Mouse (Mus musculus): Measurements from ENCODE around the gene D2hgdh.
A peak's percentile ranks its signal among the peaks of the same experiment; 100 is the strongest.

D2hgdh gene

DNA sequence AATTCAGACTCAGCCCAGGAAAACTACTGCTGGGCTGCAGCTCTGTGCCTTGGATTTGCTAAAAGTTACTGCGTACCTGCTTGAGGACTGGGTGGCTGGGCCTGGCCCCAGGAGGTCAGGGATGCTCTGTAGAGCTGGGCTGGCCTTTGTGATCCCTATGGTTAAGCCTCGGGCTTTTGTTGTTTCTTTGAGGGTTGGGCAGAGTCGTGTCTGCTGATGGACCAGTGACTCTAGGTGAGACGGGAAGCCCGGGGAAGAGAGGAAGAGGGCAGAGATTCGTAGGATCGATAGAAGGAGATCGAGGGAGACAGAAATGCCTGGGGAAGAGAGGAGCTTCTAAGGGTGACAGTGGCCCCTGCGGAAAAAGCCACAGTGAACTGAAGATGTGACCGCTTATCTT, at the start of gene D2hgdh:
Gene D2hgdh (plus strand): TSS at position 301 of the 400 bp plus-strand sequence.
- DNase-seq (ENCODE audit: low spot score), result no peak

DNA sequence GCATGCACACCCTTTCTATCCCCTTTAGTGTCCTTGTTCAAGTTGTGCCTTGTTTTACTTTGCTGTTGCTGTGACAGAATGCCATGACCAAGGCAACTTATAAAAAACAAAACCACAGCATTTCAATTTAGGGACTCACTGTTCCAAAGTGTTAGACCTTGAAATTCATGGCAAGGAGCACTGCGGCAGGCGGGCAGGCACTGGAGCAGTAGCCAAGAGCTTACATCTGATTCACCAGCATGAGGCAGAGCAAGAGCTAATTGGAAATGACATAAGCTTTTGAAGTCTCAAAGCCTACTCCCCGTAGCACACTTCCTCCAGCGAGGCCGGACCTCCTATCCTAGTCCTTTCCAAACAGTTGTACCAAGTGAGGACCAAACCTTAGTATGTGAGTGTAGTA, 48.0 kb upstream of the D2hgdh start:
- no peak for DNase-seq (ENCODE audit: low spot score)

DNA sequence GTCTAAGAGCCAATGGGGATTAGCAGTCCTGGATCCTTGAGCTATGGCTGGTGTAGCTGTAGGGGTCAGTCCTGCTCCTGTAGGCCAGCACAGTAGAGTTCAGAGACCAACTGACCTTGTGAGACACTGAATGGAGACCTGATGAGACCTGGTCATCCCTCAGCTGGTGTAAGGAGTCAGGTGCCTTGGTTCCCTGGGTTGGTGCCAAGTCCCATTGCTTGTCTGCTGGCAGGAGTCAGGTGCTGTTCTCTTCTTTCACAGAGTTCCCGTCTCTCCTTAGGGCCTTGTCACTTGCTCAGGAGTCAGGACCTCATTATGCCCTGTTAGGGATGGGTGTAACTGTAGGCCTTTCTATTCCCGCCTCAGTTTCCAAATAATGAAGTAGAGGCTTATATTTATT, 37.8 kb upstream of the D2hgdh start:
- DNase-seq (ENCODE audit: low spot score), result no peak

DNA sequence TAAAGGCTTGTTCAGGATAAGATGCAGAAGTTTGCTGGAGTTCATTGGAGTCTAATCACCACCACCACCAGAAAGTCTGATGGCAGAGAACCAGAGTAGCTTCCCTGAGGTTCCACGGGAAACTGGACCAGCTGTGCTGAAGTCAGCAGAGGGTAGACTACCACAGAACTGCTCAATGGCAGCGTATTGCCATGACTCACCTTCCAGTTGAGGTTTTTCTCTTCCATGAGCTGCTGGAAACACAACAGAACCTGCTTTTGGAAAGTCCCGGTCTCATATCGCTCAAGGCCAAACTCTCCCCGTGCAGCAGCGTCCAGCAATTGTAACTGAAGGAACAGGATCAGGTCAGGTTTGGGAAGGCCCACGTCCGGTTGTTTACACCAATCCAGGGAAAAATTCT, 30.2 kb upstream of the D2hgdh start:
- DNase-seq (ENCODE audit: low spot score), result no peak

DNA sequence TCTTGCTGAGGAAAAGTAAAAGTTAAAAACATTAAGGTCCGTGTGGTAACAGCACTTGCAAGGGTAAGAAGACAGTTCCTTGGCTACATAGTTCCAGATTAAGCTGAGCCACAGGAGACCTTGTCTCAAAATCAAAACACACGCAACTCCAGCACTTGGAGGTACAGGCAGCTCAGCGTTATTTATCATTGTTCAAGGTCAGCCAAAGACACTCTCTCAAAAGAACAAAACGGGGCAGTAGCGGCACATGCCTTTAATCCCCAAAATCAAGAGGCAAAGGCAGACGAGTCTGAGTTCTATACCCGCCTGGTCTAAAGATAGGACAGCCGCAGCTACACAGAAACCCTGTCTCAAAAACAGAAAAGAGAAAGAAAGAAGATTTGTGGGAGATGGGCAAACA, 28.8 kb upstream of the D2hgdh start:
- no peak for DNase-seq (ENCODE audit: low spot score)

DNA sequence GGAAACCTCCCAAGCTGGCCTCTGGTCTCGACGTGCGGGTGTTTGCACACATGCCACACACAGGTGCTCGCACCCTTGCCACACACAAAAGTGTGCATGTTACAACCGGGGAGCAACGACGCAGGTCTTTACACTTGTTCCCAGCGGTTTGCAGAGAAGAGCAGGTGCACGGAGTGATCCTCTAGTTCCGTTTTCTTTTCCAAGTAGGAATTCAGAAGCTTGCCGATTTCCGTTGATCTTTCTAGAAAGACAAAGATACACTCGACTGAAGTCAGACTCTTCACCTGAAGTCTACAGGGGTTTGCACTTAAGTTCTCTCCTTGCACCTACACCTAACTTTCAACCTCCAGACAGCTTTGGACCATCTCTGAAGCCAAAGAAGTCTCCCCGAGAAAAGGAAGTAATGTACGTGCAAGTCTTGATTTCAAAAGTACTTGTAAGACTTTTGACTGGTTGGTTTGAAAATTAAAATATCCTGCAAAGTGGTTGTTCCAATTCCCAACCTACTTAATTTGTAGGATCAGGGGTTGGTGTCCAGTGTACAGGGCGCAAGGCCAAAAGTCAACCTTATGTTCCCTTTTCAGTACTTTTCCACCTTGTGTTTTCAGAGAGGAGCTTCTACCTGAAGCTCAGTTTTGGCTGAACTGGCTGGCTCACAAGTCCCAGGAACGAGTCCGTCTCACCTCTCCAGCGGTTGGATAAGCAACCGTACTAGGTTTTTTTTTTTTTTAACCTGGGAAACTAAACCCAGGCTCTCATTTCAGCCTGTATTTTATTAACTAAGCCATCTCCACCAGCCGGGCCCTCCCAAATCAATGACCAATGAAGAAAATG, 23.8 kb upstream of the D2hgdh start:
- DNase-seq (ENCODE audit: low spot score), result no peak

DNA sequence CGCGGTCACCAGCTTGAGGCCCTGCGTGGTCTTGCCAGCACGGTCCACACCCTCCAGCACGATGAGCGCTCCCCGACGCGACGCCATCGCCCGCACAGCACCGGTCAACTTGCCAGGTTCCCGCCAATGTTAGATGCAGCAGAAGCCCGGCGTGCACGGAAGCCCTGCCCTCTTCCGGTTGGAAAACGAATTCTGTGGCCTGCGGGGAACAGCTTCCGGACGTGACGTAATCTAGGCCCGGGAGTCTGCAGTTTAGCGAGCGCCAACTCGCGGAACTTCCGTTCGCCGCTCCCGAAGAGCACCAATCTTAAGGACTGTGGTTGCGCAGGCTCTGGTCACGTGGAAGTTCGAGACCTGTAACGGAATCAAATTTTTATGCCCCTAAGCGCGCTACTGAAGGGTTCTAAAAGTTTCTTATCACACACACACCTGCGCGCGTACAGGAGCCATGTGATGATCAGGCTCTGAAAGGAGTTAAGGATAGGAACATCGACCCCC, 22.9 kb upstream of the D2hgdh start, which contains the start of gene Dtymk:
Gene Dtymk (minus strand): TSS at position 194 of the 498 bp plus-strand sequence.
- peak; percentile 98 for DNase-seq (ENCODE audit: low spot score)

DNA sequence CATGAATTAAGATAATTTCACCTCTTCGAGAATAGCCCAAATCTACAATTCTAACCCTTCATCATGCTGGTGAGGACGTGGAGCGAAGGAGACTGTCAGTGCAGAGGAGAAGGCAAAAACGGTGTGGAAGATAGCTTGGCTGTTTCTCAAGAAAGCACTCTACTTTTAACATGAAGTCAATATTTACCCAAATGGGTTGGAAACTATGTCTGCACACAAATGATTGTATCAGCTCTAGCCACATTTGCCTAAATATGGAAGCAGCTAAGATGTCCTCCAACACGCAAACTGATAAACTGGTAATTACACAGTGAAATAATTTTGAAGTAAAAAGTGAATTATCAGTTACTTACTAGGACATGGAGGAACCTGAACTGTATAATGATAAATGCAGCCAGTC, 21.9 kb upstream of the D2hgdh start:
- DNase-seq (ENCODE audit: low spot score), result no peak

DNA sequence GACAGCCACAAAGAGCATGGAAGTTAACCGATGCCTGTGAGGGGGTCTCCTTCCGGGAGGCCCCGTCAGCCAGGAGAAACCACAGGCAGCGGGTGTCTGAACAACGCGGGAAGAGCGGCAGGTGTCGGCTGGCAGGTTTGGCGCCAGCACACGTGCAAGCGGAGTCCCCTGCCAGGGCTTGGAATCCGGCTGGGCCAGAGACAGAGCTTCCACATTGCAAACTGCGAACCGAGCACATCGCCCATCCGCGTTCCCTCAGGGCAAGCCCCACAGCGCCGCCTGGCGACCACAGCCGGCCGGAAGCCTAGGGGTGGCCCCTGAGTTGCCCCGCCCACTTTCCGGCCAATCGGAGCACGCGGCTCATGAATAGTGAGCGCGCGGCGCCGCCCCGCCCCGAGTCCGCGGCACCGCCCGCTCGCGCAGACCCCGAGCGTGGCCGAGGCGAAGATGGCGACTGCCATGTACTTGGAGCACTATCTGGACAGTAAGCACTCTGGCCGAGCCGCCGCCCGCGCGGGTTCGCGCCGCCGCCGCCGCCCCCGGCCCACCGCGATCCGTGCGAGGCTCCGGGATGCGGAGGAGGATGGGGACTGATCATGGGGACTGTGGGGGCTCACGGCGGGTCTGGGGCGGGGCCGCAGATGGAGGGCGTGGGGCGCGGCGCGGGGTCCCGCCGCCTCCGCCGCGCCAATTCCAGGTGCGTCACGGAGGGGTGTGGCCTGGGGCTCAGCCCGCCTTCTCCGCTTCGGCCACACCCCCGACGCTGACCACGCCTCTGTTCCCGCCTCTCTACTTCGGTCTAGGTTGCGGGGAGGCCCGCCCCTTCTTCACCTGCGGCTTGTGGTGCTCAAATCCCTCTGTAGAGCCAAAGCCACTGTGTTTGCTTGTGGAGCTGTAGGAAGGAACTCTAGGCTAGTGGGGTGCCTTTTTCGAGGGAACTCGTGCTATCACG, 20.9 kb upstream of the D2hgdh start, which contains the start of gene Ing5:
Gene Ing5 (plus strand): TSS at position 410 of the 952 bp plus-strand sequence.
- DNase-seq (ENCODE audit: low spot score), result peak; percentile 98

DNA sequence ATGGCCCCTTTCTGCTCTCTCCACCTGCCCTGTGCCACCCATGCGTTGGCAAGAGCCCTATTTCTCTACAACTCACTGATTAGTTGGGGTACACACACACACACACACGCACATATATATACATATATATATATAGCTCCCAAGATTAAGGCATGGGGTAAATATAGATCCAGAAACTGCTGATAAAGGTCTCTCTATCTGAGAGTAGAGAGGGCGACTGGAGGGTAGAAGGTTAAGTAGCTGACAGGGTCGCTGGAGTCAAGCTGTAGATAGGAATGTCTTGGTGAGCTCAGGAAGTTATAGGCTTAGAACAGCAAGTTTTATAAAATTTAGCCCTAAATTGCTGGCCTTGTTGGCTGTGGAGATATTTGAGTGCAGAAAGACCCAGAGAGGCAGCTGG, 19.9 kb upstream of the D2hgdh start:
- DNase-seq (ENCODE audit: low spot score), result no peak

DNA sequence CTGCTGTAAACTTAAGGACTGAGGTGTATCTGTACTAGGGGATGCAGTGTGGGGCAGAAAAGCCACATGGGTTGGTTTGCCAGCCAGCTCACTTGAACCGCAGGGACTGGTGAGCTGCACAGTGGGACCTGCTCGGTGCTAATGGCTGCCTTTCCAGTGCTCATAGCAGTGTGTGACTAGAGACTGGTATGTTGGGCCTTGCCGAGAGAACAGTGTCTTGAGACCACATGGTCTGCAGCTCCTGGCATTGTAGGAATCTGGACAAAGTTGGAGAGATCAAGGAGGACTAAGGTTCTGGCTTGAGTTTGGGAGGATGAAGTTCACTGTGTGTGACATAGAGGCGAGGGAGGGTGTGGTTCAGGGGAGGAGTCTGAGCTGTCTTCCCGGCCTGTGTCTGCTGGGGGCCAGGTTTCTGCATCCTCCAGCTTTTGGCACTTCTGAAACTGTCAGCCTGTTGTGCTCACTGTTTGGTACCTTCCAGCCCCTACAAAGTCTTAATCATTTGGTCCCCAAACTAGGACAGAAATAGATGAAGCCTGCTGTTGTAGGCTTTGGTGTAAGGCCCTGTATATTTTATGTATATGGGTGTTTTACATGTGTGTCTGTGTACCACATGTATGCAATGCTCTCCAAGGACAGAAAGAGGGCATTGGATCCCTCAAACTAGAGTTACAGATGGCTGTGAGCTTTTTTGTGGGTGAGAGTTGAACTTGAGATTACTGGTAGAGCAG, 19.3 kb upstream of the D2hgdh start:
- no peak for DNase-seq (ENCODE audit: low spot score)

DNA sequence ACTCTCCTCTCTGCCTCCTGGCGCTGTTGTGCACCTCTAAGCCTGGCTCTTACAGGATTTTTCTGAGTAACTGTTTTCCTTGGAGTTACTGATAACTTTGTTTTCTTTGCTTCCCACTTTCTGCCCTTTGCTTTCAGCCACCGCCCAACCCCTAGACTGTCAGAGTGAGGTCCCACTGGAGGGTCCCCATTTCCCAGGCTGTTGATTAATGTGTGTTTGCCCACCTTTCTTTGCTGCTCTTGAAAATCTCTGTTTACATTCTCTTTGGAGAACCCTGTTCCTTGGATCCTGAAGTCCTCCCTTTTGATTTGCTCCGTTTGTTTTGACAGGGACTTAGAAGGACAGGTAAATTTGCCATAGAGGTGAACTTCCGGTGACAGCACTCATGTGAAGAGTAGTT, 15.8 kb upstream of the D2hgdh start:
- no peak for DNase-seq (ENCODE audit: low spot score)

DNA sequence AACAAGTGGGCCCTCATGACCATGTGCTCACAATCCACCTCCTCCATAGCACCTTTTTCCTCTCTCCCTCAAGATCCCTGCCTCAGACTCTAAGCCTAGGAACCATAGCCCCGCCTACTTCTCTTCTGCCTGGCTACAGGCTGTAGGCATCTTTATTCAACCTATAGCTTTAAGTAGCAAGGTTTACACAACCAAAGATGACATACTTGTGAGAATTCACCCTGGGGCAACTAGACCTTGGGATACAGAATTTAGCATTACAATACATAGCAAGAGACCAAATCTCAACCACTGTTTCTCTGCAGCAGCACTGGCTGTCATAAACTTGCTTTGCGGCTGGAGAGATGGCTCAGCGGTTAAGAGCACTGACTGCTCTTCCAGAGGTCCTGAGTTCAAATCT, 14.7 kb upstream of the D2hgdh start:
- DNase-seq (ENCODE audit: low spot score), result no peak

DNA sequence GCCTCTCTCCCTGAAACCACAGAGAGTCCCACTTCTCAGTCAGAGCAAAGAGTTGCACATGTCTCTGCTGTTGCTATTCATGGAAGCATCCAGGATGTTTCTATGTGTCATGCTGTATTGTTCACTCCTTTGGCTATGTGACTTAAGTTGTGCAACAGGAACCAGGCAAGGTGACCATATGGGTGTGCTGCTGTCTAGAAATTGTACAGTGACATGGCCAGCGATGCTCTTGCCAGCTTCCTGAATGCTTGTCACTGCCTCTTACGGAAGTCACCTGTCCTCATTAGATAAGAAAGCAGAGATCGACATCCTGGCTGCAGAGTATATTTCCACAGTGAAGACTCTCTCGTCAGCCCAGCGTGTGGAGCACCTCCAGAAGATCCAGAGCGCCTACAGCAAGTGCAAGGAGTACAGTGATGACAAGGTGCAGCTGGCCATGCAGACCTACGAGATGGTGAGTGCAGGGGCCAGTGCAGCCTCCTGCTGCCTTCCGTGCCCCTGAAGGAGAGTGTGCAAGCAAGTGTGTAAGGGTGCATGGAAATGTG, 13.1 kb upstream of the D2hgdh start:
- DNase-seq (ENCODE audit: low spot score), result no peak

DNA sequence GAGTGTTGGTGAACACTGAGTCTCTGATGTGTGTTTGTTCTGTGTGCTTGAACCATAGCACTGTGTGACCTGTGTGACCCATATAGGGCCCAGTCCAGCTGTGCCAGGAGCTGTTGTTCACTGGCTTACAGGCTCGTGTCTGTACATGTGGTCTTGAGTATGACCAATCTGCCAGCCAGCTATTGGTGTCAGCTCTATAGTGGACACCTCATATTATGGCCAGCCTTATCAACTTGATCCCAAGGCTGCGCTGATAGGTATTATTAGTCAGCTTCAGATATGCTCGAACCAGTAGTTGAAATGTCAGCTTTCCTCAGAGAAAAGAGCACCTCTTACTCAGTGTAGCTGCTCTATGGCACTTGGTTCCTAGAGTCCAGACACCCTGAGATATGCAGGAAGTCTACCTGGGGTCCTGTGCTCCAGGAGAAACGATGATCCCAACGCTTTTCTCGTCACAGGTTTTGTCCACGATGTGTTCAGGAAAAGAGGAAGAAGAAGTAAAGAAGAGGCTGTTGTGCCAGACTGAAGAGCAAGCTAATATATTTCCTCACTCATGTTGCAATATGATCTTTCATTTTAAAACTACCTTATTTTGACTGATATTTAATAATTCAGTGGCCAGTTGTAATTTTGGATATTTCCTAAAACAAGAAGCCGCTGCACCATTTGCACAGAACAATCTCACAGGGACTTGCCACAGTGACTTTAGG, 6.7 kb upstream of the D2hgdh start:
- DNase-seq (ENCODE audit: low spot score), result no peak

DNA sequence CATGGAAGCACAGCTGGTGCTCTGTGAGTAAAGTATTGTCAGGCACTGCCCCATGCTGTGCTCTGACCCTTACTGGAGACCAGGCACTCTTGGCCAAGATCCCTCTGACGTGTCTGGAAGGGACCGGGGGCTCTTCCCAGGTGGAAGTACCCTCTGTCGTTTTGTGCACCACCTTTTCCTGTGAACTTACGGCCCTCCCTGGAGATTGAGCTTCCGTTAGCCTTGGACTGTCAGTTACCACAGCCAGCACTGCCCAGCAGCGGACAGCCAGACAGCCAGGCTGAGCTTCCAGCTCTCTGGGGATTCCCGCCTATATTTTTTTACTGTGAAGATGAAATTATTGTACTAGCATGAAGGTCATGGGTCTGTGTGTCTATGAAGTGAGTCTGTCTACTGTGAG, 6.0 kb upstream of the D2hgdh start:
- no peak for DNase-seq (ENCODE audit: low spot score)

DNA sequence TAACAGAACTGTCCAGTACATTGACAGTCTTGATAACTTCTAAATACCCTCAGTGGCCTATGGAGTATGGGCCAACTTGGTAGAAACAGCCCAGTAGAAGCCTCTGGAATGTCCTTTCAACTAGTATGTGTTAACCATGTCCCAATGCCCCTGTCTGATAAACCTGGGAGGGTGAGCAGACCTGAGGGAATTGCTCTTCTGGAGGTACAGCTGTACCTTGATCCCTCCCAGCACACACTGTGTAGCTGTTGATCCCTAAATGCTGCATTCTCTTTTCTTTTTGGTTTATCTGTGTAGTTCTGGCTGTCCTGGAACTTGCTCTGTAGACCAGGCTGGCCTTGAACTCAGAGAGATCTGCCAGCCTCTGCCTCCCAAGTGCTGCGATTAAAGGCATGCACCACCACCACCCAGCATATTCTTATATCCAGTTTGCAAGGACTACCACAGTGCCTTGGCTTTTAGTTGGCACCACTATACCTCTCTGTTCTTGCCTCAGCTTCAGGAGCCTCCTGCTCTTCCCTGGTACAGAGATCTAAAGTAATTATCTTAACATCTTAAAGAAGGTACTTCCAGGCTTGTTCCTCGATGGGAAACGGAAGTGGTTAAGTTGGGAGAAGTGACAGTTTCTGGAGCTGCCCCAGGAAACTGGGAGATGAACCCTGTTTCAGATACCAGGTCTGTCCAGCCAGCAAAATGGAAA, 763 bp upstream of the D2hgdh start:
- DNase-seq (ENCODE audit: low spot score), result no peak

DNA sequence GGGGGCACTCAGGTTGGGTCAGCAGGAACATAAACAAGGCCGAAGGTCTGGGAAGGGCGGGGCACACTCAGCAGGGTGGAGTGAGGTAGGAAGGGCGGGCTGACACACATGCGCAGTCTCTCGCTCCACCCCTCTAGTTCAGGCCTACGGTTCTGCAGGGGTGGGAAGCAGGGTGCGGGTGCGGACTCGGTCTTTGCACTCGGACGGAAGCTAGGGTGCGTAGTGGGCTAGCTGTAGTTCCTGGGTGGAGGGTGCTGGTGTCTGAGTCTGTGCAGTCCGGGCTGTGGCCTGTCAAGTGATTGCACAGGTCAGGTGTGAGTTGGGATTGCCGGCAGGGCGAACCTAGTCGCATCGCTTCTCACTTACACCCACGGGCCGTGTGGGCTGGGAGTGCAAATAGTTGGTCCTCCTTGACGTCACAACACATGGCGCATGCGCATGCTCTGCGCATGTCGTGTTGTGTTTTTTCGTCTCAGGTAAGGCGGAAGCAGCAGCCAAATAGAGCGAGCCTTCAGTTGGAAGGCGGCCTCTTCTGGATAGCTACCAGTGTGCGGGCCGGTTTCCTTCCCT, 481 bp downstream of the D2hgdh start:
- peak; percentile 98 for DNase-seq (ENCODE audit: low spot score)

DNA sequence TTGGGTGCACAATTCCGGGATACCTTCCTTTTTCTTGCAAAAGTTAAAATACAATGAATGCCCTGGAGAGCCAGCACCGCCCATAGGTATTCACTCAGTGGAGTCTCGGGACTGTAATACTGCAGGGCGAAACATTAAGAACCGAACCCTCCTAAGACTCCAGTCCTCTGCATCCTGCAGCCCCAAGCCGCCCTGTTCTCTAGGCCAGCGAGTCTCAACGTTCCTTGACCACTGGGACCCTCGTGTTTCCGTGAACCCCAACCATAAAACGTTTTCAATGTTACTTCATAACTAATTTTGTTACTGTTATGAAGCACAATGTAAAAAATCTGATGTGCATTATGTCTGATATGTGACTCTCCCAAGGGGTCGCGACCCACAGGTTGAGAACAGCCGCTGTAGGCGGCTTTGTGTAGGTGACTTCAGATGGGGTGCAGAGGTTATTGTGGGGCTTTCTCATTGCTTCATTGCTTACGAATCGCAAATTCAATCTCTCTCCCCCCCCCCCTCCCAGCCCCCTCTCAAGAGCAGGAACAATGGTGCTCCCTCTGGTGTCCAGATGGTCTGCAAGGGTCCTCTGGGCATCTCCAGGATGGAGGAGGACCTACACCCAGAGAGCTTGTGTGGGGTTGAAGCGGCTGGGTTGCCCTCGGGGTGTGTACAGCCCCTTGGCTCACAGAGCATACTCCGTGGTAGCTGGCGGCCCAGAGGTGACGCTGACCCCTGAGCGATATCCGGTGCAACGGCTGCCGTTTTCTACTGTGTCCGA, 1.2 kb downstream of the D2hgdh start:
- DNase-seq (ENCODE audit: low spot score), result no peak

DNA sequence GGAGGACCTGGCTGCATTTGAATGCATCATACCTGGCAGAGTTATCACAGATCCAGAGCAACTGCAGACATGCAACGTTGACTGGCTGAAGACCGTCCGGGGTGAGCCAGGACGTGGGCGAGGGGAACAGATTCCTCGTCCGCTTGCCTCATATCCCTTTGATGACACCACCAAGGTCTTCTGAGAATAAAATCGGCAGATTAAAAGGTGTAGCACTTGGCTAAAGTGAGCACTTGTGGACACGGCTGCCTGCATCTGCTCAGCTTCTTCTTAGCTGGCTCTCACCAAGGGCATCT, 1.8 kb downstream of the D2hgdh start:
- DNase-seq (ENCODE audit: low spot score), result no peak

All from embryo, embryonic 10 days (tissue).